Mouse (Mus musculus) gastrocnemius, postnatal 36 days (tissue): ENCODE results near the gene Apmap. TPM values are rescaled to one million over a fixed set of nuclear protein-coding genes. Genes with fewer than 3 reads are reported as not detected.
A peak's percentile ranks its signal among the peaks of the same experiment; 100 is the strongest.

Experiments used
- DNase-seq, 2 experiments: peaks; one replicate each; pipeline ENCODE4 v3.0.0; 2022
- intact Hi-C: fragments of 180-260 bp; cut with DNase I; formaldehyde crosslinking; loops from one replicate; pipeline ENCODE4 v1.15.1; 2025
- long read RNA-seq, 2 experiments: library from polyadenylated mRNA; stranded (forward); transcript quantifications; one replicate each; pipeline ENCODE4 v2.0.0; 2021
- total RNA-seq, 2 experiments: library from RNA; stranded (reverse); gene quantifications; 2 replicates each; pipeline ENCODE4 v1.2.3; 2021

Gene Apmap
- 10 to 100 TPM; 16.0 to 19.3 TPM for total RNA-seq
- long read RNA-seq, experiment 1, transcript Apmap-201 (9 exons, 2,235 nt) = major isoform, 15 of 17 reads
- long read RNA-seq, experiment 1, partial matches to known transcripts = 1 of 17 reads
- long read RNA-seq, experiment 1, other reads (novel, unspliced or antisense) = 1 of 17 reads
- long read RNA-seq, experiment 2, transcript Apmap-201 (9 exons, 2,235 nt) = major isoform, 24 of 31 reads
- long read RNA-seq, experiment 2, partial matches to known transcripts = 1 of 31 reads
- long read RNA-seq, experiment 2, other reads (novel, unspliced or antisense) = 6 of 31 reads

DNA sequence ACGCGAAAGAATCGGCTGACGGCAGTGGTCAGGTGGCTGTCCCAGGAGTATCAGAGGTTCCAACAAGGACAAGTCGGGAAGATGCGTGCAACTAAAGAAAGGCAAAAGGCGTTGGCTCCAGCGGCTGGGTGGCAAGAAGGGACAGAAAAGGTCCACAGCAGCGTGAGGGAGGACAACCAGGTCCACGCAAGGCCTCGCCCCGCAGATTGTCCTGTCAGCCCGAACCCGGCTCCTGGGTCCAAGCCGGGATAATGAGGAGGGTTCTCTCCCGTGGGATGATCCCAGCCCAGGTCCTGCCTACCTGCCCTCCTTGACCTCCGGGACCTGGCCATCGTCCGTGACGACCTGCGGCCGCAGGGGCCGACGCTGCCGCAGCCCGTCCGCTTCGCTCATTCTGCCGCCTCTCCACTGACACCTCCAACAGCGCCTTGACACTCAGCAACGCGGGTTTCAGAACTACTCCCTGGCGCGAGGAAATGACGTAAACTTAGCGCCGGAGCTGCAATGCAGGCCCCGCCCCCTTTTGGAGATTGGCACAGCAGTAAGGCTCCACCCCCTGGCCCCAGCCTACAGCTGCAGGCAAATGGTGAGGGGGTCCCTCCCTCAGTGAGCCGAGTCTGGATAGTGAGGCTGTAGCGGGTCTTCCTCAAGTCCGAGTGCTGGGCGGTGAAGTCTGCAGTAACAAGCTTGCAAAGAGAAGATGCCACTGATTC lies at the start of gene Apmap:
Gene Apmap, minus strand, starts transcription at position 481 of the 713 bp plus-strand sequence.
- intact Hi-C loops = loop anchor here (1.0 to 10.0 kb wide), 3 partner anchors 67 to 297 kb away; partner anchors contain the start of genes Abhd12, Entpd6 and Gins1
- DNase-seq = peak; percentile 93

DNA sequence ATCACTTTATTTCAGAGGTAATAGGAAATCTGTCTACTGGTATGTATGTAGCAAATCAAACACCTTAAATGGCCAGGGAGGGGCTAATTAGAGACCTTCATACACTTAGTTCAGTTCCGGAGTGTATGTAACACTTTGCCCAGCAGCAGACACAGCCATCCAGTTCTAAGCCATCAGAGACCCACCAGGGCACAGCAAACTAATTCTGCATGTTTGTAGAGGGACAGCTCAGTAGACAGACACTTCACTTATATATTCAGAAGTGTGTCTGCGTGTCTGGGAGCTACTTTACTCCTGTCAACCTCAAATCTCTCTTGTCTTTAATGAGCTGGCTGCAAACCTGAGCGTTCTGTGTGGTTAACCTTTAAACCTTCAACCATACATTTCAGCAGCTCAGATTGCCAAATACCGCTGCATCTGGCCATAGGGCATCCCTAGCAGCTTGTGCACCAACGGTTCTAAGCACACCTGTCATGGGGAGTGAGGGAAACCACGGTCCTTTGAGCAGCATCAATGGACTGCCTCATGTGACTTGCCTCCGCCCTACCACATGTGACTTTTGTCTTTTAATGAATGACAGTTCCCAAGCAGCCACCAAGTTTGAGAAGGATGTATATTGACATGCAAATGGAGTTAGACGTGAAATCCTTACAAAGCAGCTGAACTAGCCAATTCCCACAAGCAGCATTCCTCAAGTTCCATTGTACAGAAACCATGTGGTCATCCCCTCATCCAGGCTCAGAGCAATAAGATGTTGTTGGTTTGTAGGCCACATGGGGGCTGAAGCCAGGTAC lies 48.8 kb upstream of the Apmap start:
- DNase-seq = no peak
- intact Hi-C loops = no loop called here

DNA sequence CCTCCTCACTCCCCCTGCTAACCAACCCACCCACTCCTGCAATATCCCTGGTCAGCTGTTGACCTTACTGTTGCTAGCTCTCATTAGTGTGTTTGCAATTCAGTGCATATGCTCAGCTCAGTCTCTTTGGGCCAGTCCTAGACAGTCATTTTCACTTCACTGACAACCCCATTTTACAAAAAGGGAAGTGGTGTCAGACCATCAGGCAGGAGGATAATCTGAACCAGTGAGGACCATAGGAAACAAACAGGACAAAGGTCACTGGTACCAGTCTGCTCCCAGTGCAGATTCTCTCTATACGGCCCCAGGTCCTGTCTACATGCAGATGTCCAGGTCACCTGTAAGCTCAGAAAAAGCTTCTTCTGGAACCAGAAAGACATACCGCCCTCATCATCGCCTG lies 47.7 kb upstream of the Apmap start:
- intact Hi-C loops = no loop called here

DNA sequence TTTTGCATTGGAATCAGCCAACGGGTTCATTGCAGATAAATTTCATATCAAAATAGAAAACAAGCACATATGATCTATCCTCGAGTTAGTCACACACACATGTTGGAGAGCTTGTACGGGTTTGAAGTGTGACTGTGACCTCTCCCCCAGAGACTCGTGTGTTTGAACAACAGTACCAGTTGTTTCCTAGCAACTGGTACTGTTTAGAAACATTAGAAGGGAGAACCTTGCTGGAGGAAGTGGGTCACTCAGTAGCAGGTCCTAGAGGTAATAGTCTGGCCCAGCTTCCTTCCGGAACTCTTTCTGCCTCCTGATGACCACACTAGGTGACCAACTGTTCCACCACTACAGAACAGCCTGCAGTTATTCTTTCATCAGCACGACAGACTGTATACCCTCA lies 46.9 kb upstream of the Apmap start:
- DNase-seq = no peak
- intact Hi-C loops = no loop called here

More for the DNA sequence above, 47.7 kb upstream of the Apmap start:
- no peak for DNase-seq

DNA sequence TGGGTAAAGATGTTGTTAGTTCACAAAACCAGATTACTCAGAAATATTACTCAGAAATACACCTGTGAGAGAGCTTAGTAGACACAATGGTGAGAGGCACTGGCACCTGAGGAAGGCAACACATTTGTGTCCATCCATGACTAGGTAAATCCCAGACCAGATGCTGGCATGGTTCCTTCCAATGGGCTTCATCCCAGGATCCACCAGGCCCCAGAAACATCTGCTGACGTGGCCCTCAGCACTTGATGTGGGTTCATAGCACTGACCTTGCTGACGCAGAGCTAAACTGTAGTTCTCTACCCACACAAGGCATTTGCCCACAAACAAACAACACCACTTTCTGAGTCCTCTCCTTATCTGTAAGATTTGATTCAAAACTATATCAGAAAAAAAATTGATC lies 46.4 kb upstream of the Apmap start:
- DNase-seq = no peak
- intact Hi-C loops = no loop called here

DNA sequence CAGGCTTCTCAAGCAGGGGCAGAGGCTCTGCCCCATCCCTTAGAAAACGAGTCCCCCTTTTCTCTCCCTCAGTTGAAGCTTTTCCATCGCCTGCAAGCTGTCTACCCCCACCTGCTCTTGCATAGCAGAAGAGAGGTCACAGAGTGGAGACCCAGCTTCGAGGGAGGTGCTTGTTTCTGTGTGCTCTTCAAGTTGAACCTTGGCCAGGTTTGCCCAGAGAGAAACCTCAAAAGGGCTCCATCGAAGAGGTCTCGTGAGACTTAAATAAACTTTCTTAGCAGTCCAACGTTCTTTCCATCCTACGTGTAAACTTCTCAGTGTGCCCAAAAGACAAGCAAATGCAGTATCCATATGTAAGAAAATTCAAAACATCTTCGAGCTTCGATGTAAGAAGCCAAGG lies 43.0 kb upstream of the Apmap start:
- no peak for DNase-seq
- intact Hi-C loops = no loop called here

DNA sequence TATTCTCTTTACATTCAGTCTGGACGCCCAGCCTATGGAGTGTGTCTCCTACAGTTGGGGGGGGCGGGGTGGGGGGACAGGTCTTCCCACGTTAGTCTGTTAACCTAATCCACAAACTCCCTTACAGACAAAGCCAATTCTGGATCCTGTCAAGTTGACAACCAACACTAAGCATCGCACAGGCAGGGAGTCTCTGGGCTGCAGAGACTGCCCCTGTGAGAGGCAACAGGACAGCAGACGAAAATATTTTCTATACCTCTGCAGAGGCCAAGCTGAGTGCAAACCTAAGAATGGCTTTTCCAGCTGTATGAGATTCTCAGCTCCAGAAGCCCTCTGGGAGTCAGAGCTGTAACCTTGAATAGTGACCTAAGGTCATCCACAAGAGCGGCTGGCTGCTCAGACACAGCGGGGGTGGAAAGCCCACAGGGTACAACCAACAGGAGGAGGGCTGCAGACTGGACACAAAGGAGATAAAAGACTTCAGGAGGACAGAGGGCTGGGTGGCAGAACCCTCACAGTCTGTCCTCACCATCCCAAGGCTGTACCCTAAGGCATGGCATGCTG lies 42.2 kb upstream of the Apmap start:
- intact Hi-C loops = no loop called here
- no peak for DNase-seq

DNA sequence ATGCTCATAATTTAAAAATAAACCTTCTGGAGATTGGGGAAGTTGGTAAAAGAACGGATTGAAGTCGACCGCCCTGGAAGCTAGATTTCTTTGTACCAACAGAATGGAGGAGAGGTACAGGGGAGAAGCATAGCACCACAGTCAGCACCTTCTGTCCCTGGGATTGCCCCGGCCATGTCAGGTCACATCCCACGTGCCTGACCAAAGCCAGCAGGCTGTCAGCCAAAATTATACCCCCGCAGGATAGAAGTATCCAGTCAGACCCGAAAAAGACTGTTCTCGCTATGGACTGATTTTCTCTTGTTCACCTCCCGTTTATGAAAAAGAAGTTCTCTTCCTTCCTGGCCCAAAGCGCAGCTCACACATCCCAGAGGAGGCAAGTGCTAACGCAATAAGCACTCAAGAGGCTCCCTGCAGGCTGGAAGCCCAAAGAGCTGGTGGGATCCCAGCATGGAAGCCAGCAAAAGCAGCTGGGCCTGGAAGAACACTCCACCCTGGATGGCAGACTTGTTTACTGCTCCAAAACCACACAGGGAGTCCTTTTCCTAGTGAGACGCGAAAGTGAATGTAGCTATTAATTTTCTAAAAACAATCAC lies 40.0 kb upstream of the Apmap start:
- peak in 1 of 2 experiments; percentile 27 for DNase-seq
- intact Hi-C loops = no loop called here

DNA sequence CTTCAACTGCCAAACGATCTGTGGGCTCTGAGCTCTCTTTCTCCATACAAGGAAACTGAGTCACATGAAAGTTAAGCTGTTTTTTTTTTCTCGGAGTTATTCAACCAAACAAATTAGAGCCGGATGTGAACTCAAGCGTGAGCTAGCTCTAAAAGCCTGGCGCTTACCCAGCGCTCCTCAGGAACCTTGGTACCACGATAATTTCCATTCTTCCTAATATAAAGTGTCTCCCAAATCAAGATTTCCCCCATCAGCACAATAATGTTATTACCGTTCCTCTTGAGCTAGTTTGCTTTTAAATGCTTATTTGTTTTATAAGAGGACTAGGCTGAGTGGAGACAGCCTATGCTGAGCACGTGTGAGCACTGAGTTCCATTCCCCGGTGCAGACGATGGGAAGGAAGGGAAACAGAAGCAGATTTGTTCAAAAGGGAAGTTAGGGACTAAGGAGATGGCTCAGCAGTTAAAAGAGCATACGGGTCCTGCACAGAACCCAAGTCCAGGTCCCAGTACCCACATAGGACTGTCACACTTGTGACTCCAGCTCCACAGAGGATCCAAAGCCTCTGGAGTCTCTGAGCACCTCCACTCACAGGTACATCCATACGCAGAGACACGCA lies 39.4 kb upstream of the Apmap start:
- intact Hi-C loops = no loop called here

DNA sequence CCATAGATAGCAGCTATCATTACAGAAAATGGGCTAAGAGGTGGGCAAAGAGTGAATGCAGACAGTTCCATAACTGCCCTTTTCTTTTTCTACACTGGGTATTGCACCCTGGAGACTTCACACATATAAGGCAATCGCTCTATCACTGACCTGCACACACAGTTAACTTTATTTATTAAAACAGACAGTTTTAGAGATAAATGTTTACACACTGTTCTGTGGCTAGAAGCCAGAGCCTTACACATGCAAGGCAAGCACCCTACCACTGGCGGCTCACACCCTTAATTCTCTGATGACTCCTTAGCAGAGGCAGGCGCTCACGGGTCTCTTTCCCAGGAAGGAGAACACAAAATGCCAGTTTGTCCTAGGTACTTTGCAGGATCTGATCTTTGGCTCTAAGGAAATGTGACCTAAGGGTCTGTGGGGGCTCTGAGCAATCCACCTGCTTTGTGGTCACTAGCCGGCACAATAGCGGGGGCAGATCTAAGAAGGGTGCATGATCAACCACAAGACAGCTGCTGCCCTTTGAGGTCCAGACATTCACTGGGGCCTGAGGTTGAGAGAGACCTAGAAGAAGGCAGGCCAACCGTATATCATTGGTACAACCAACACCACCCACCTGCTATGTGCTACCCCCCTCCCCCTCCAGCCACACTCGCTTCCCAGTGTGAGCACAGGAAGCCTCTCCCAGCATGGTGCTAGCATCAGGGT lies 38.2 kb upstream of the Apmap start:
- no peak for DNase-seq
- intact Hi-C loops = no loop called here

More for the DNA sequence above, 39.4 kb upstream of the Apmap start:
- no peak for DNase-seq

DNA sequence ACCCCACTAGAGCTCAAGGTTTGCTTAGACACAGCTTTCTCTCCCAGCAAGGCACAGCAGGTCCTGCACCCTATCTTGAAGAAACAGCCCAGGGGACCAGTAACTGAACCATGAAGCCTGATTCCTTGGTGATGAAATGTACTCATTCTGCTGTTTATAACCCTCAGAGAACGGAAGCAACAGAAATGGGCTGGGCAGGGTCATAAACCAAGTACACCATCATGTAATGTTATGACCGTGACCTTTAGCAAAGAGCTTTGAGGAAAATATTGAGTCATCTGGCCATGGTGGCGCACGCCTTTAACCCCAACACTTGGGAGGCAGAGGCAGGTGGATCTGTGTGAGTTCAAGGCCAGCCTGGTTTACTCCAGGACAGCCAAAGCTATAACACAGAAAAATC lies 36.9 kb upstream of the Apmap start:
- intact Hi-C loops = no loop called here
- no peak for DNase-seq

DNA sequence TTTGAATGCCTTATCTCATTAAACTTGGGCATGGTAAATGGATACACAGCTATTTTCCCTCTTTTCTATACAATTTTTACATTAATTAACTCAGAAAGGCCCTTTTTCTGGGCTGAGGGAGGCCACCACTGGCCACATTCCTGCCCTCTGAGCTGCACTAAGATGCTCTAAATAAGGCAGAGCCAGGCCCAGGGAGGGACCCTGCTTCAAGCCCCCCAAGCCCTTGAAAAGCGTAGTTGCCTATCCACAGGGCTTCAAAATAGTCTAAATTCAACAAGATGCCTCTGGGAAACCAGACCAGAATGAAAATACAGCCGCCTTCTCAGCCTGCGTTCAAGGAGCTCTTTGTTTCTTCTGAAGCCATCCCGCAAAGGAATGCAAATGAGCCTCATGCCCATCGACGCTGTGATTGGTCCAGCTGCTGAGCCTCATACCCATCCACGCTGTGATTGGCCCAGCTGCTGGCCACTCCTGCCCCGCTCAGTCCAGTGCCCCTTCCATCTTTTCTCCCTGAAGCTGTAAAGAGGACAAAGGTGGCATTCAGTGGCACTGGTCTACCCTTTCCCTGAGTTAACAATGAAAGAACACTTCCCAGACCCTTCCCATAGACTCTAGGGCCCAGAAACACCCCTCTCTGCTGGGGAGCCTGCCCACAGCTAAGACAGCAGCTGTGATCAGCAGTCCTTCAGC lies 35.5 kb upstream of the Apmap start:
- intact Hi-C loops = no loop called here
- DNase-seq = no peak

DNA sequence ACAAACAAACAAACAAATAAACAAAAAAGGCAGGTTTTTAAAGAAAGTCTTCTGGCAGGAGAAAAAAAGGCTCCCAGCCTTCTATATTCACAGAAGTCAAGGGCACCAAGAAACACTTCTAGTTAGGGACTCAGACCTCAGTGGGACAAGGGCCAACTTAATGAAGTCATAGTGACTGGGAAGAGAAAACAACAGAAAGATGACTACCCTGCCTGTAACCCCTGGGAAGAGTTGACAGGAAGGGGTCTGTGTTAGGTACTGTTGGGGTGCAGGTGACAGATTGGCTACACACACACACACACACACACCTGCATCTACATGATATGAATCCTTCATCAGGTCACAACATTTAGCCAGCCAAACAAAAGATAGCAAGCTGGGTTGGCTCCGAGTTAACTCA lies 34.8 kb upstream of the Apmap start:
- DNase-seq = no peak
- intact Hi-C loops = no loop called here

DNA sequence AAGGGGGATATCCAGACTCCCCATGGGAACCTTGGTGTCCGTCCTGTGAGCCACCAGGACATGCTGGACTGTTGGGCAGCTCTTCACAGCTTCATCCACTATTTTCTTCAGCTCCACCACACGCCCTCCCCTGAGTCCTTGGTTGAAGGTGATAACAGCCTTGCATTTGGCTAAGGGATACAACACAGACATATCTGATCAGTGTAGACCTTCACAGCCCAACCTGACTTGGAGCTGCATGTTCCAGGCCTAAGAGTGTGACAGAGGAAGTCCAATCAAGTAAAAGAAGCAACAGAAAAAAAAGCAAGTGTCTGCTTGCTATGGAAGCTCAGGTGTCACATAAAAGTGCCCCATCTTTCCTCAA lies 30.0 kb upstream of the Apmap start:
- intact Hi-C loops = no loop called here
- no peak for DNase-seq

DNA sequence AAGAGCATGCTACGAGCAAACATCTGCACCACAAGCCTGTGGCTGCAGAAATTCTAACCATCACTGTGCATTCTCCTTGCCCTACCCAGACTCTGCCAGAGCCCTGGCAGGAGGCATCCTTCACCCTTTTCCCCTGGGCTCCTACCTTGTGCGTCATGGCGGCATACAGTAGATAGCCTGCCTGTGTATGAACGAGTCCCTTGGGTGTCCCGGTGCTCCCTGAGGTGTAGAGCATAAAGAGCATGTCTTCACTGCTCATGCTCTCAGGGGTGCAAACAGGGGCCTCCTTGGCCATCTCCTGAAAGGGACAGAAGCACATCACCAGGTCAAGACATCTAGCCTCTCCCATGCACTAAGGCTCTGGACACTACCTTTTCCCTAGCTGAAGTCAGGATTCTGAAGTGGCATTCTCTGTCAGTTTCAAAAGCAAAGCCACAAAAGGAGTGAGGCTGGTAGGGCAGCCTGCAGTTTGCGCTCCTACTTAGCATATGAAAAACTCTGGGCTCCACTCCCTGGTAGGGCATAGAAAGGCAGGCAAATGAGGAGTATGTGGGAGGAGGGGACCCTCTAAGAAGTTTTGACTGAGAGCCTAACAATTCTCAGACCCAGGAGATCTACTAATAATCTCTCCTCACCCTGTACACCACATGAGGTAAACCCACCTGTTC lies 29.5 kb upstream of the Apmap start:
- intact Hi-C loops = no loop called here
- no peak for DNase-seq

DNA sequence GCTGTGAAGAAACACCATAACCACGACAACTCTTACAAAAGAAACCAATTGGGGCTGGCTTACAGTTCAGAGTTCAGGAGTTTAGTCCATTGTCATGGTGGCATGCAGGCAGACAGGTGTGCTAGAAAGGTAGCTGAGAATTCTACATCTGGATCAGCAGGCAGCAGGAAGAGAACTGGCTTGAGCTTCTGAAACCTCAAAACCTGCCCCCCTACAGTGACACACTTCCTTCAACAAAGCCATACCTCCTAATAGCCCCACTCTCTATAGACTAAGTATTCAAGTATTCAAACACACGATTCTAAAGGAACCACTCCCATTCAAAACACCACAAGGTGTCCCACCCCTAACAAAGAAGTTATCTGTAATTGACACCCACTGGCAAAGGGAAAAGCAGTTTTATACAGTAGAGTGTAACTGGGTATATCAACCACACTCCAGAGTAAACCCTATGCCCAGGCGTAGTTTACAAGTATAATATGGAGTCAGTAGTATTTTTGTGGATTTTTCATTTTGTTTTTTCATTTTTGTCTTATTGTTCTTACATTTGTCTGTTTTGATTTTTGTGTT lies 27.6 kb upstream of the Apmap start:
- intact Hi-C loops = no loop called here
- DNase-seq = no peak

DNA sequence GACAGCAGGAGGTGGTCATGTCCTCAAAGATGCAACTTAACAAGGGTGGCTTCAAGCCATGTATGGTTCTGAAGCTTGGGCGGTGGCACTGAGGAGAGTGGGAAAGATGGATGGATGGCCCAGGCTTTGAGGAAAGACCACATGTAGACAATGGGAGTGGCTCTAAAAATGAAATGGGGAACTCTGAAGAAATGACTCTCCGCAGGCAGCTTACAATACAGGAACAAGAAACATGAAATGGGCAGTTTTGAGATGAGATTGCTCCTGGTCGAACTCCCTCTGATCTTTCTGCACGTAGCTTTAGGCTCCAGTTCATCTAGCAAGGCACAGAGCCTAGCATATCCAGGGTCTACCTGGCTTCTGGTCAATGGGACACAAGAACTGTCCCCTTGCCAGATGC lies 20.9 kb upstream of the Apmap start:
- no peak for DNase-seq
- intact Hi-C loops = no loop called here

DNA sequence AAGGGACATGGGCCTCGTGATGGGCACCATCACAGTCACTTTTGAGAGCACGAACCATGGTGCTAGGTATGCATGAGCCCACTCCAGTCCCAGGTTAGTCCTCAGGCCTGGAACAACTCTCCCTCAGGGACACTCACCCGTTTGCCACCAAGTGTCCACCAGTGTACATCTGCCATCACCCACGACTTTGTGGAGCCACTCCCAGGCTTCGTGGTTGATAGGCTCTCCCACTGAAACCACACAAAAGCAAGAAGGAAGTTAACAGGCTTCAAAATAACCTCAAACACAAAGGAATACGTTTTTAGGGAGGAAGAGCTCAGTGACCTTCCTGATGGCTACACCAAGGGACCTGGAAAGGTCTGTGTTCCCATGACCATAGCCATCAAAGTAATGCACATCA lies 18.8 kb upstream of the Apmap start:
- DNase-seq = no peak
- intact Hi-C loops = no loop called here
